Mouse (Mus musculus) liver, postnatal 0 days (tissue): ENCODE data around the gene Mrpl2. TPM values are rescaled to one million over a fixed set of nuclear protein-coding genes. Genes with fewer than 3 reads are reported as not detected.

ENCODE experiments used
- ATAC-seq: fragments of 200-750 bp; cut with Nextera tagmentation; 2 replicates; pipeline ENCODE4 v1.8.0; 2017; ENCODE audit warnings: mild to moderate bottlenecking, moderate library complexity
- DNase-seq: peaks from one replicate; pipeline ENCODE4 v3.0.0-alpha.2; 2016
- H3K27ac ChIP-seq: fragments of 300-500 bp; sonication (generic); 2 replicates; pipeline ENCODE4 v1.5.1; 2014; ENCODE audit warnings: antibody characterized with exemption, moderate library complexity, mild to moderate bottlenecking, low read depth
- H3K27me3 ChIP-seq: fragments of 300-500 bp; sonication (generic); 2 replicates; pipeline ENCODE4 v1.6.1; 2014; ENCODE audit warnings: low read length, control low read depth, mixed read lengths; ENCODE audit not compliant: insufficient read depth
- H3K36me3 ChIP-seq: fragments of 300-500 bp; sonication (generic); replicated peaks from 2 replicates; pipeline ENCODE4 v1.6.1; 2014; ENCODE audit warnings: mild to moderate bottlenecking, control low read depth, low read length, moderate library complexity, mixed read lengths; ENCODE audit not compliant: insufficient read depth
- H3K4me1 ChIP-seq: fragments of 300-500 bp; sonication (generic); 2 replicates; pipeline ENCODE4 v1.6.1; 2014; ENCODE audit warnings: antibody characterized with exemption, mild to moderate bottlenecking, control low read depth; ENCODE audit not compliant: insufficient read depth
- H3K4me2 ChIP-seq: fragments of 300-500 bp; sonication (generic); 2 replicates; pipeline ENCODE4 v1.6.1; 2014; ENCODE audit warnings: low read depth, mild to moderate bottlenecking, low read length, moderate library complexity, mixed read lengths
- H3K4me3 ChIP-seq: fragments of 300-500 bp; sonication (generic); 2 replicates; pipeline ENCODE4 v1.5.1; 2014; ENCODE audit warnings: low read depth, low read length
- H3K9ac ChIP-seq: fragments of 300-500 bp; sonication (generic); replicated peaks from 2 replicates; pipeline ENCODE4 v1.6.1; 2014; ENCODE audit warnings: mild to moderate bottlenecking, moderate library complexity
- H3K9me3 ChIP-seq: fragments of 300-500 bp; sonication (generic); 2 replicates; pipeline ENCODE4 v1.6.1; 2016; ENCODE audit warnings: mild to moderate bottlenecking, control low read depth, low read length, mixed read lengths
- CTCF ChIP-seq: sonication (generic); IDR thresholded peaks from 2 replicates; pipeline ENCODE4 v1.5.1; 2016; ENCODE audit warnings: antibody characterized with exemption, low read depth
- EP300 ChIP-seq: IDR thresholded peaks from 2 replicates; pipeline ENCODE4 v1.6.1; 2016; ENCODE audit warnings: antibody characterized with exemption, low read depth, mild to moderate bottlenecking
- WGBS: fragments of 180-500 bp; shearing (Covaris S2); extraction: QIAGEN DNeasy Blood & Tissue Kit; methylation state at CpG from one replicate; pipeline ENCODE4 v1.1.7; 2014; ENCODE audit not compliant: insufficient replicate concordance; 5-methylcytosine and 5-hydroxymethylcytosine counted together
- polyA plus RNA-seq: library from polyadenylated mRNA; unstranded; fragments of >200 nt; fragmentation: Nextera tagmentation; extraction: Ambion mirVana; gene quantifications from 2 replicates; pipeline ENCODE4 v1.2.1, GENCODE M21; 2015

Mrpl2 gene
- polyA plus RNA-seq, 1 experiment from 2014 or later, result 79.3 TPM

DNA sequence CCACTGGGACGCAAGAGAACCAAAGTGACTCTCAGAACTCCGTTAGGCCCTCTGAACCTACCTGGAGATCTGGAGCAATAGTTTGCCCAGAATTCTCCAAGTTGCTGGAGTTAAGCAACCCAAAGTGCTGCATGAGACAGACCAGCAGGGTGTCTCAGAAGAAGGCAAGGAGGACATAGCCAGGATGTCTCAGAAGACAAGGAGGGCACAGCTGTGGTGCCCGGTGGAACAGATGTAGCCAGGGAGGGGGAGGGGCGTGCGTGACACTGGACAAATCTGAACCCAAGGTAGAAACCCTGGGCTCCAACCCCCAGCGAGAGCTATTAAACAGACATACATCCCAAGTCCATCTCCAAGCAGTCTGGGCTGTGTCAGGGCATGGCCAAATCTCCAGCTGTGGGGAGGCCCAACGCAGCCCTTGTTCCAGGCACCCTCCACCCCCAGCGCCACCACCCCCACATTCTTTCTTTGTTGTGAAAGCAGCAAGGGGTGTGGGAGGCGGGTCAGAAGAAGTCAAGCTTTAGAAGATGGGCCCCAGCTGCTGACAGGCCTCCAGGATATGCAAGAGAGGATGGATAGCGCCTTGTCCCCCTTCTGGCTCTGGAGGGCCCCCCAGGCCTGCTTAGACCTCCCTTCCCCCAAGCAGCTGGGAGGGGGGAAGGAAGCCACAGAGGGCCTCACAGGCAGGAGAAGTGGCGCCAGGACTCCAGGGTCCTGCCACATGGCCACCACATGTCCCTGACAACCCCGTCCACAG lies 16.2 kb upstream of the Mrpl2 start:
- TF ChIP-seq CTCF (no peak), EP300 (no peak)
- 0 out of 2 replicates have a peak, but pooled peaks cover 5% of the 10 kb centered on the region for H3K27me3 ChIP-seq
- peaks cover 19% of the 10 kb centered on the region for H3K36me3 ChIP-seq
- DNase-seq (no peak), ATAC-seq (peak; percentile 32; the same call in 1 of the 2 replicates)
- H3K27ac ChIP-seq, result peak overlapping the region; percentile 57; the same call in 1 of the 2 replicates
- H3K4me3 ChIP-seq, result peak overlapping the region; percentile 66
- H3K9ac ChIP-seq, result no peak overlapping the region
- peak overlapping the region; percentile 92 for H3K4me2 ChIP-seq
- WGBS, result 14% methylated on average over 12 of the region's 12 CpGs
- no peaks in the 10 kb centered on the region for H3K9me3 ChIP-seq
- H3K4me1 ChIP-seq, result peaks cover 16% of the 10 kb centered on the region; the same call in 1 of the 2 replicates

DNA sequence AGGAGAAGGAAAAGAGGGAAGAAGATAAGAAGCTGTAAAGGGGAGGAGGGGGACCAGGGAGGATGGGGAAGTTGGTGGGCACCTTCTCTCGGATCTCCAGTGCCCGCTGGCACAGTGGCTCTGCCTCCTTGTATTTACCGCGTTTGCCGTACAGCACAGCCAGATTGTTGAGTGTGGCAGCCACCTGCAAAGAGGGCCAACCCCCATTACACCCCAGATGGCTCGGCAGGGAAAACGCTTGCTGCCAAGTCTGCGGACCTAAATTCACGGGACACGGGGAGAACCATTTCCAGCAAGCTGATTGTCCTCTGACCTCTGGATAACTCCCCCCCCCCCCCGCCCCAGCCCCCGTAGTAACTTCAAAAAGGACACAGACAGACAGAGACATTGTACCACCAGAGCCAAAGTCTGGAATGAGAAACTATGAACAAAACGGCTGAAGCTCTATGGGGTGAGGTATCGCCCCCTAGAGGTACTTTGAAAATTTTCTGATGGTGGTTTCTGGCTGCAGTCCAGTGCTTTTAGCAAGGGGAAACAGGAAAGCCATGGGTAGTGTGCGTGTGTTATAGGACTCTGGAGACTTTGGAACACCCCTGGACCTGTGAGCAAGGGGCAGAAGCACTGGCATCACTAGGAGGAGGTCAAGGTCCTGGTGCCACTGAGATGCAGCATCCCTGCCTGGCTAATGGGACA lies 9.1 kb upstream of the Mrpl2 start:
- 24% methylated on average over 15 of the region's 15 CpGs for WGBS
- no peaks in the 10 kb centered on the region for H3K27me3 ChIP-seq
- H3K4me2 ChIP-seq, result peak overlapping the region; percentile 23; the same call in 1 of the 2 replicates
- no peaks in the 10 kb centered on the region for H3K4me1 ChIP-seq
- no peak overlapping the region for H3K27ac ChIP-seq
- no peak overlapping the region for H3K4me3 ChIP-seq
- peaks cover 28% of the 10 kb centered on the region for H3K36me3 ChIP-seq
- ATAC-seq, result peak; percentile 45; the same call in 1 of the 2 replicates
- no peak overlapping the region for H3K9ac ChIP-seq
- no peaks in the 10 kb centered on the region for H3K9me3 ChIP-seq
- TF ChIP-seq CTCF (peak; percentile 73), EP300 (no peak)
- peak; percentile 53 for DNase-seq

DNA sequence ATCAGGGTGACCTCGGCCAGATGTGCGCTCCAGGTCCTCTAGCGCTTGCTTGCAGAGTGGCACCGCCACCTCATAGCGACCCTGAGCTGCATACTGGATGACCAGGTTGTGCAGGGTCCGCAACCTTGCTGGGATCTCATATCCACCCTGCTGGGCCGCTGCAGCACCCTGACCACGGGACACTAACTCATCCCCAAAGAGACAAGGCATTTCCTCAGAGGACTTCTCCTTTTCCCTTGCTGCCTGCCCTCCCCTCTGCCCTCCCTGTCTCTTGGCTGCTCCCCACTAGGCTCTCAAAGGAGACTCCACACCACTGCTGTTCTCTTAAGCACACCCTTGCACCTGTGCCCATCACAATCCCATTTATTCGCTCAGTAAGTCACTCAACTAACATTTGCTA lies 6.1 kb upstream of the Mrpl2 start:
- peaks cover 20% of the 10 kb centered on the region for H3K36me3 ChIP-seq
- no peak overlapping the region for H3K9ac ChIP-seq
- no peak overlapping the region for H3K4me3 ChIP-seq
- ATAC-seq (no peak), DNase-seq (no peak)
- no peaks in the 10 kb centered on the region for H3K27me3 ChIP-seq
- WGBS, result 53% methylated on average over 9 of the region's 9 CpGs
- no peak for TF ChIP-seq CTCF
- no peak for TF ChIP-seq EP300
- no peak overlapping the region for H3K27ac ChIP-seq
- no peaks in the 10 kb centered on the region for H3K9me3 ChIP-seq
- H3K4me2 ChIP-seq, result no peak overlapping the region
- peaks cover 10% of the 10 kb centered on the region; the same call in 1 of the 2 replicates for H3K4me1 ChIP-seq

DNA sequence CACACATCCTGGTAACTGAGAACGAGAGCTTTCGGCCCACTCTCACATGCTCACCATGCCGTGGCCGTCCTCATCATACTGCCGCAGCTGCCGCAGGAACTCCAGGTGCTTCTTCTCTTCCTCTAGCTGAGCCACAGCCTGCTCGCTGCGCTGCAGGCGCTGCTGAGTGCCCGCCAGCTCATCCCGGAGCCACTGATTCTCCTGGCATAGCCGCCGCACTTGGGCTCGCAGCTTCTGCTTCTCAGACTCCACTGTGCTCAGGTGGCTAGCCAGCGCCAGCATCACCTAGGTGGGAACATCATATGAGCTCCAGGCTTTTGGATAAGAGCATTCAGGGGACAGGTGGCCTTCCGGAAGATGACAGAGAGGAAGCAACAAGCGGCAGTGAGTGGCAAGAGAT lies 4.0 kb upstream of the Mrpl2 start:
- WGBS, result 87% methylated on average over 17 of the region's 17 CpGs
- no peak overlapping the region for H3K4me3 ChIP-seq
- DNase-seq, result no peak
- H3K27me3 ChIP-seq, result no peaks in the 10 kb centered on the region
- H3K9ac ChIP-seq, result no peak overlapping the region
- H3K27ac ChIP-seq, result no peak overlapping the region
- no peaks in the 10 kb centered on the region for H3K9me3 ChIP-seq
- peaks cover 21% of the 10 kb centered on the region for H3K4me1 ChIP-seq
- ATAC-seq, result no peak
- TF ChIP-seq CTCF (no peak), EP300 (no peak)
- peaks cover 12% of the 10 kb centered on the region for H3K36me3 ChIP-seq
- H3K4me2 ChIP-seq, result no peak overlapping the region

DNA sequence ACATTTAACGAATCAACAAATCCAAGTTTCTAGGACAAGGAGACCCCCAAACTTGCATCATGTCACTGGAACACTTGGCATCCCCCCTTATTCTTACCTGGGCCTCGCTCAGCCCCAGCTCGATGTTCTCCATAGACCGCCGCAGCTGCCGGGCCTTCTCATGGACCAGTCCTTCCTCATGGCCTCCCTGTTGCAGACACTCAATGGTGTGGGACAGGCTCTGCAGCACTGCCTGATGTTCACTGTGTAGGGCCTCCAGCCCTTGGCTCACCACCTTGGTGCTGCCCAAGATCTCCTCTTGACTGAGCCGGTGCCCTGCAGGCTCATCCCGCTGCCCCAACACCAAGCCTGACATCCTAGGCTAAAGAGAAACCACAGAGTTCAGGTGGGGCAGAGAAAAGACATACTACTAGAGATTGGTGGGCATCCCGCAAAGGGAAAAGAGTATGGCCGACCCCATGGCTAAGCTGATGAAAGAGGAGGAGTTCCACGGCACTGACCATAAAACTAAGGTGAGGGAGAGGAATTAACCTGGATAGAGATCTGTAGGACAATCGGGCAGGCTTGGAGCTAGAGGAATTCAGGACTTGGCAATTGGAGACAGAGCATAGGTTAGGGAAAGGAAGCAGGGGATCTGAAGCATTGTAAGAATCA lies 1.8 kb upstream of the Mrpl2 start:
- Histone ChIP-seq H3K27ac (peak overlapping the region; percentile 81; the same call in 1 of the 2 replicates), H3K9me3 (no peaks in the 10 kb centered on the region), H3K9ac (peak overlapping the region; percentile 64), H3K4me1 (peaks cover 23% of the 10 kb centered on the region), H3K4me2 (peak overlapping the region; percentile 91), H3K4me3 (peak overlapping the region; percentile 98), H3K27me3 (no peaks in the 10 kb centered on the region), H3K36me3 (peaks cover 21% of the 10 kb centered on the region)
- no peak for ATAC-seq
- no peak for DNase-seq
- 83% methylated on average over 12 of the region's 12 CpGs for WGBS
- TF ChIP-seq CTCF (no peak), EP300 (no peak)
